Mouse (Mus musculus) forebrain, embryonic 13.5 days (tissue): ENCODE measurements around the gene Degs1. TPM values are rescaled to one million over a fixed set of nuclear protein-coding genes. Genes with fewer than 3 reads are reported as not detected.

Experiments
- ATAC-seq: fragments of 200-750 bp; cut with Nextera tagmentation; 2 replicates; pipeline ENCODE4 v1.8.0; 2017
- H3K27ac ChIP-seq: fragments of 300-500 bp; sonication (generic); 2 replicates; pipeline ENCODE4 v1.5.1; 2015; ENCODE audit warnings: inconsistent platforms, mild to moderate bottlenecking, moderate library complexity
- H3K27me3 ChIP-seq: fragments of 300-500 bp; sonication (generic); 2 replicates; pipeline ENCODE4 v1.6.1; 2015; ENCODE audit warnings: mild to moderate bottlenecking, inconsistent platforms
- H3K36me3 ChIP-seq: fragments of 300-500 bp; sonication (generic); 2 replicates; pipeline ENCODE4 v1.6.1; 2015; ENCODE audit warnings: mild to moderate bottlenecking, inconsistent platforms; ENCODE audit not compliant: poor library complexity, severe bottlenecking
- H3K4me1 ChIP-seq: fragments of 300-500 bp; sonication (generic); 2 replicates; pipeline ENCODE4 v1.6.1; 2015; ENCODE audit warnings: inconsistent platforms
- H3K4me2 ChIP-seq: fragments of 300-500 bp; sonication (generic); 2 replicates; pipeline ENCODE4 v1.6.1; 2015; ENCODE audit warnings: inconsistent platforms, mild to moderate bottlenecking, moderate library complexity
- H3K4me3 ChIP-seq: fragments of 300-500 bp; sonication (generic); 2 replicates; pipeline ENCODE4 v1.5.1; 2015; ENCODE audit warnings: mild to moderate bottlenecking, inconsistent platforms
- H3K9ac ChIP-seq: fragments of 300-500 bp; sonication (generic); 2 replicates; pipeline ENCODE4 v1.6.1; 2015; ENCODE audit warnings: mild to moderate bottlenecking, inconsistent platforms
- H3K9me3 ChIP-seq: fragments of 300-500 bp; sonication (generic); replicated peaks from 2 replicates; pipeline ENCODE4 v1.6.1; 2016; ENCODE audit warnings: inconsistent platforms
- WGBS: fragments of 180-500 bp; shearing (Covaris S2); methylation state at CpG from one replicate; pipeline ENCODE4 v1.1.7; 2015; 5-methylcytosine and 5-hydroxymethylcytosine counted together
- polyA plus RNA-seq: library from polyadenylated mRNA; unstranded; fragments of >200 nt; fragmentation: Nextera tagmentation; extraction: Ambion mirVana; gene quantifications from 2 replicates; pipeline ENCODE4 v1.2.1, GENCODE M21; 2015

Gene Degs1
- polyA plus RNA-seq, 1 experiment from 2014 or later, result 49.3 TPM

GRCm38 (mm10) chr1:182249298-182249697, 33.3 kb downstream of the Degs1 start:
- Histone ChIP-seq H3K27me3 (0 out of 2 replicates have a peak, but pooled peaks cover 3% of the 10 kb centered on the region), H3K4me3 (no peak overlapping the region), H3K27ac (no peak overlapping the region), H3K9me3 (no peaks in the 10 kb centered on the region), H3K36me3 (no peaks in the 10 kb centered on the region), H3K4me2 (no peak overlapping the region), H3K9ac (no peak overlapping the region), H3K4me1 (peaks cover 23% of the 10 kb centered on the region)
- ATAC-seq, result no peak
- WGBS, result 23% methylated on average over 8 of the region's 8 CpGs

GRCm38 (mm10) chr1:182245003-182245402, 37.6 kb downstream of the Degs1 start:
- ATAC-seq, result no peak
- Histone ChIP-seq H3K27ac (no peak overlapping the region), H3K4me1 (peaks cover 14% of the 10 kb centered on the region), H3K4me3 (no peak overlapping the region), H3K36me3 (no peaks in the 10 kb centered on the region), H3K4me2 (no peak overlapping the region), H3K9ac (no peak overlapping the region), H3K27me3 (0 out of 2 replicates have a peak, but pooled peaks cover 3% of the 10 kb centered on the region), H3K9me3 (no peaks in the 10 kb centered on the region)
- 95% methylated on average over 5 of the region's 5 CpGs for WGBS

- no peak overlapping the region for H3K9ac ChIP-seq
- H3K4me3 ChIP-seq, result no peak overlapping the region
- no peak overlapping the region for H3K4me2 ChIP-seq
- no peaks in the 10 kb centered on the region; the same call in 1 of the 2 replicates for H3K9me3 ChIP-seq
- no peaks in the 10 kb centered on the region for H3K36me3 ChIP-seq
- no peak overlapping the region for H3K27ac ChIP-seq
- no peak for ATAC-seq
- H3K27me3 ChIP-seq, result no peaks in the 10 kb centered on the region
- peaks cover 9% of the 10 kb centered on the region; the same call in 1 of the 2 replicates for H3K4me1 ChIP-seq
- WGBS, result 63% methylated on average over 7 of the region's 7 CpGs
Measured at GRCm38 (mm10) chr1:182238056-182238703, 44.4 kb downstream of the Degs1 start.

GRCm38 (mm10) chr1:182237386-182237785, 45.2 kb downstream of the Degs1 start:
- Histone ChIP-seq H3K4me2 (no peak overlapping the region), H3K36me3 (no peaks in the 10 kb centered on the region), H3K4me3 (no peak overlapping the region), H3K9me3 (no peaks in the 10 kb centered on the region; the same call in 1 of the 2 replicates), H3K27ac (no peak overlapping the region), H3K27me3 (no peaks in the 10 kb centered on the region), H3K9ac (no peak overlapping the region), H3K4me1 (peaks cover 9% of the 10 kb centered on the region; the same call in 1 of the 2 replicates)
- no peak for ATAC-seq
- 63% methylated on average over 1 of the region's 1 CpGs for WGBS

GRCm38 (mm10) chr1:182235174-182235573, 47.4 kb downstream of the Degs1 start:
- WGBS, result 96% methylated on average over 4 of the region's 4 CpGs
- Histone ChIP-seq H3K36me3 (no peaks in the 10 kb centered on the region), H3K9ac (no peak overlapping the region)

GRCm38 (mm10) chr1:182229381-182229780, 53.2 kb downstream of the Degs1 start:
- Histone ChIP-seq H3K4me1 (no peaks in the 10 kb centered on the region), H3K27ac (no peak overlapping the region), H3K9me3 (no peaks in the 10 kb centered on the region; the same call in 1 of the 2 replicates), H3K4me3 (no peak overlapping the region), H3K36me3 (no peaks in the 10 kb centered on the region), H3K4me2 (no peak overlapping the region), H3K27me3 (no peaks in the 10 kb centered on the region), H3K9ac (no peak overlapping the region)
- no peak for ATAC-seq
- WGBS, result 91% methylated on average over 4 of the region's 4 CpGs

More at GRCm38 (mm10) chr1:182235174-182235573, 47.4 kb downstream of the Degs1 start:
- no peak for ATAC-seq
- Histone ChIP-seq H3K9me3 (no peaks in the 10 kb centered on the region; the same call in 1 of the 2 replicates), H3K4me3 (no peak overlapping the region), H3K27ac (no peak overlapping the region), H3K4me2 (no peak overlapping the region), H3K27me3 (no peaks in the 10 kb centered on the region), H3K4me1 (peaks cover 9% of the 10 kb centered on the region; the same call in 1 of the 2 replicates)

- WGBS, result 56% methylated on average over 12 of the region's 12 CpGs
- Histone ChIP-seq H3K36me3 (no peaks in the 10 kb centered on the region), H3K9ac (no peak overlapping the region), H3K4me3 (no peak overlapping the region), H3K9me3 (no peaks in the 10 kb centered on the region; the same call in 1 of the 2 replicates), H3K4me2 (no peak overlapping the region), H3K4me1 (no peaks in the 10 kb centered on the region), H3K27ac (no peak overlapping the region), H3K27me3 (no peaks in the 10 kb centered on the region)
- no peak for ATAC-seq
Measured at GRCm38 (mm10) chr1:182227141-182227963, 55.3 kb downstream of the Degs1 start.

GRCm38 (mm10) chr1:182226261-182226660, 56.3 kb downstream of the Degs1 start:
- Histone ChIP-seq H3K4me3 (no peak overlapping the region), H3K4me2 (no peak overlapping the region), H3K9me3 (no peaks in the 10 kb centered on the region; the same call in 1 of the 2 replicates), H3K27ac (no peak overlapping the region), H3K9ac (no peak overlapping the region), H3K36me3 (no peaks in the 10 kb centered on the region), H3K4me1 (no peaks in the 10 kb centered on the region), H3K27me3 (no peaks in the 10 kb centered on the region)
- 91% methylated on average over 9 of the region's 9 CpGs for WGBS
- no peak for ATAC-seq

Other genes starting within 250 kb of the Degs1 start
- 139 and 150 TPM in 2 replicates for gene Srp9, start 158.1 kb downstream of the Degs1 start, polyA plus RNA-seq
- gene Vmn1r1, start 118.3 kb downstream of the Degs1 start, polyA plus RNA-seq, result not detected in 2 replicates
- gene Fbxo28, start 58.8 kb upstream of the Degs1 start, polyA plus RNA-seq, result 29.3 TPM in 2 replicates
- 24.1 and 25.2 TPM in 2 replicates for gene Trp53bp2, start 126.4 kb upstream of the Degs1 start, polyA plus RNA-seq
- 63.8 and 65.1 TPM in 2 replicates for gene Capn2, start 234.8 kb upstream of the Degs1 start, polyA plus RNA-seq